Mouse (Mus musculus): ENCODE results near the gene Spdl1.

DNA sequence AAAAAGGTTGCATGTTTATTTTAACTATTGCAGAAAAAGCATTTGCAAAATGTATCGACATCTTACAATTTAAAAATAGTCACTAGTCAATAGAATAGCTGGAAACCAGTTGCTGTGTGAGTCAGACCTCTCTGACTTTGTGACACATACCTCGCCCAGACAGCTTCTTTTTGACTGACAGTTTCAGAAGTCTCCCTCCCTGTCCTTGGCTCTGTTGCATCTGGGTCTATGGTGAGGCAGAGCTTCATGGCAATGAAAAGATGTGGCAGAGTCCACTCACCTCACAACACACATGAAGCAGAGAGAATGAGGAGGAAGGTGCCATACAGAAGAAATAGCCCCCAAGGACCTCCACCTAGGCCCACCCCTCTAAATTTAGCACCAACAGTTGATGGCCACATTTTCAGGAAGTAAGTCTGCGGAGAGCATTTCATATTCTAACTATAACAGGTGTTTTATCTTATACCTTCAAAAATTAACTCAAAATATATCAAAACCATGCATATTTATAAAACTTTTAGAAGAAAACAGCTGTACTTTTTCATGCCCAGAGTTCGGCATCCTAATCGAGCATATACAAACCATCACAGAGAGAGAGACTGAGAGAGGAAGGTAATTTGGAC is 69.6 kb downstream of the Spdl1 start:
- TF ChIP-seq CTCF (IDR thresholded peaks at IDR 0.05; ENCODE audit: extremely low read depth, insufficient read depth, low read length) (no peak), POLR2A (IDR thresholded peaks at IDR 0.05; ENCODE audit: extremely low read depth, insufficient read depth, low read length) (no peak)
